Mouse (Mus musculus) thymus, postnatal 14 days (tissue): Measurements from ENCODE around the gene Grin2b.
"Not testable (repeated sequence)": the region's sequence is repeated elsewhere in the genome, so short reads cannot be mapped to it uniquely, and the experiment has no call there.

Experiments used
- DNase-seq: peaks from one replicate; pipeline ENCODE4 v3.0.0; 2021

Gene Grin2b

GRCm38 (mm10) chr6:135791412-135791811 is 381.9 kb downstream of the Grin2b start:
- no peak for DNase-seq

GRCm38 (mm10) chr6:135789603-135790170 is 383.6 kb downstream of the Grin2b start:
- no peak for DNase-seq

- DNase-seq: no peak
Measured at GRCm38 (mm10) chr6:135774670-135775069, 398.6 kb downstream of the Grin2b start.

GRCm38 (mm10) chr6:135767572-135767971 is 405.7 kb downstream of the Grin2b start:
- DNase-seq: no peak

GRCm38 (mm10) chr6:135758735-135759134 is 414.6 kb downstream of the Grin2b start:
- no peak for DNase-seq

GRCm38 (mm10) chr6:135756075-135756474 is 417.2 kb downstream of the Grin2b start:
- no peak for DNase-seq

- no peak for DNase-seq
Measured at GRCm38 (mm10) chr6:135748412-135749076, 424.8 kb downstream of the Grin2b start.

GRCm38 (mm10) chr6:135745606-135746005 is 427.7 kb downstream of the Grin2b start:
- DNase-seq: no peak

- no peak for DNase-seq
Measured at GRCm38 (mm10) chr6:135734227-135734732, 439.0 kb downstream of the Grin2b start.

- DNase-seq: no peak
Measured at GRCm38 (mm10) chr6:135727106-135727505, 446.2 kb downstream of the Grin2b start.

GRCm38 (mm10) chr6:135721706-135722105 is 451.6 kb downstream of the Grin2b start:
- DNase-seq: no peak

GRCm38 (mm10) chr6:135714906-135715305 is 458.4 kb downstream of the Grin2b start:
- no peak for DNase-seq

GRCm38 (mm10) chr6:135714236-135714635 is 459.1 kb downstream of the Grin2b start:
- DNase-seq: no peak

GRCm38 (mm10) chr6:135713716-135714115 is 459.6 kb downstream of the Grin2b start:
- no peak for DNase-seq

GRCm38 (mm10) chr6:135706850-135707522 is 466.3 kb downstream of the Grin2b start:
- DNase-seq: not testable (repeated sequence)

- DNase-seq: no peak
Measured at GRCm38 (mm10) chr6:135703655-135704054, 469.7 kb downstream of the Grin2b start.

- DNase-seq: no peak
Measured at GRCm38 (mm10) chr6:135701361-135701760, 471.9 kb downstream of the Grin2b start.

GRCm38 (mm10) chr6:135700717-135701345 is 472.5 kb downstream of the Grin2b start:
- peak; percentile 4 for DNase-seq

GRCm38 (mm10) chr6:135692533-135692932 is 480.8 kb downstream of the Grin2b start:
- DNase-seq: no peak

- DNase-seq: peak; percentile 6
Measured at GRCm38 (mm10) chr6:135691561-135691960, 481.8 kb downstream of the Grin2b start.

- DNase-seq: no peak
Measured at GRCm38 (mm10) chr6:135687926-135688325, 485.4 kb downstream of the Grin2b start.

- no peak for DNase-seq
Measured at GRCm38 (mm10) chr6:135684206-135684605, 489.1 kb downstream of the Grin2b start.

GRCm38 (mm10) chr6:135681423-135681822 is 491.9 kb downstream of the Grin2b start:
- not testable (repeated sequence) for DNase-seq
